Mouse (Mus musculus): ENCODE measurements around the gene Ppil1.

DNA sequence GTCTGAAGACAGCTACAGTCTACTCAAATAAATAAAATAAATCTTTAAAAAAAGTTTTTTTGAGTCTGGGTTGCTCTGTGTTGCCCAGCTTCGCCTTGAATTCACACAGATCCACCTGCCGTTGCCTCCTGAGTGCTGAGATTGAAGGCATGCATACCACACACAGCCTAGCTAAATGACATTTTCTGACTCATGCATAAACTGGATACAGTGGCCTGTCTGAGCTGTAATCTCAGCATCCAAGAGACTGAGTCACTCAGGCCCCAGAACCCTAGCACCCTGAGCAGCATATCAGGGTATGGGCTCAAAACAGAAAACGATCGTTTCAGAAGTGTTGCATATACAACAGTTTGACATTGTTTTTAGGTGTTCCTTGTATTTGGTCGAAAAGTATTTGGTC, 17.6 kb upstream of the Ppil1 start:
- no peak for TF ChIP-seq POLR2A (IDR thresholded peaks at IDR 0.05; ENCODE audit: borderline replicate concordance, low read depth, low read length)
- no peak for TF ChIP-seq CTCF (IDR thresholded peaks at IDR 0.05; ENCODE audit: low read depth, low read length)
